Mouse (Mus musculus): Measurements from ENCODE around the gene Dgka. TPM values are rescaled to one million over a fixed set of nuclear protein-coding genes. Genes with fewer than 3 reads are reported as not detected.

The Dgka gene
- total RNA-seq (2021) = 1 to 10 TPM; 4.8 to 6.3 TPM
- long read RNA-seq, experiment 1, partial matches to known transcripts = 1 of 7 reads
- long read RNA-seq, experiment 1, other reads (novel, unspliced or antisense) = 4 of 7 reads
- long read RNA-seq, experiment 2, partial matches to known transcripts = 0 of 8 reads
- long read RNA-seq, experiment 2, other reads (novel, unspliced or antisense) = 5 of 8 reads

GRCm38 (mm10) chr10:128744680-128745601 is at the start of gene Dgka:
Dgka (minus strand) TSS chr10:128744855.
- intact Hi-C loops (cut with DNase I) = loop anchor here (5.0 kb wide), 2 partner anchors 48 to 147 kb away; partner anchors contain the start of genes Gdf11 and Rab5b

GRCm38 (mm10) chr10:128794391-128794790 is 49.7 kb upstream of the Dgka start:
- DNase-seq (ENCODE audit: low spot score in 2 of 2) = no peak
- intact Hi-C loops (cut with DNase I) = no loop called here

More at GRCm38 (mm10) chr10:128744680-128745601, at the start of gene Dgka:
- no peak for DNase-seq (ENCODE audit: low spot score in 2 of 2)

GRCm38 (mm10) chr10:128793258-128793657 is 48.6 kb upstream of the Dgka start:
- intact Hi-C loops (cut with DNase I) = no loop called here
- no peak for DNase-seq (ENCODE audit: low spot score in 2 of 2)

GRCm38 (mm10) chr10:128792041-128792440 is 47.4 kb upstream of the Dgka start:
- DNase-seq (ENCODE audit: low spot score in 2 of 2) = no peak
- intact Hi-C loops (cut with DNase I) = no loop called here

GRCm38 (mm10) chr10:128790398-128791124 is 45.9 kb upstream of the Dgka start, which contains the start of gene Mmp19:
Mmp19 (plus strand) TSS chr10:128790910.
- intact Hi-C loops (cut with DNase I) = no loop called here
- DNase-seq (ENCODE audit: low spot score in 2 of 2) = no peak

GRCm38 (mm10) chr10:128780200-128780599 is 35.5 kb upstream of the Dgka start:
- DNase-seq (ENCODE audit: low spot score in 2 of 2) = no peak
- intact Hi-C loops (cut with DNase I) = no loop called here

GRCm38 (mm10) chr10:128779011-128779795 is 34.5 kb upstream of the Dgka start:
- intact Hi-C loops (cut with DNase I) = no loop called here
- peak in 1 of 2 experiments; percentile 17 for DNase-seq (ENCODE audit: low spot score in 2 of 2)

GRCm38 (mm10) chr10:128778441-128778840 is 33.8 kb upstream of the Dgka start:
- intact Hi-C loops (cut with DNase I) = no loop called here
- DNase-seq (ENCODE audit: low spot score in 2 of 2) = no peak

GRCm38 (mm10) chr10:128773685-128774084 is 29.0 kb upstream of the Dgka start:
- intact Hi-C loops (cut with DNase I) = no loop called here
- DNase-seq (ENCODE audit: low spot score in 2 of 2) = no peak

GRCm38 (mm10) chr10:128772895-128773294 is 28.2 kb upstream of the Dgka start:
- intact Hi-C loops (cut with DNase I) = no loop called here
- DNase-seq (ENCODE audit: low spot score in 2 of 2) = no peak

- intact Hi-C loops (cut with DNase I) = loop anchor here (1.0 to 5.0 kb wide), 2 partner anchors 51 to 57 kb away; partner anchors contain the start of gene Rab5b
- DNase-seq (ENCODE audit: low spot score in 2 of 2) = peak; percentile 74 to 77
Observed at GRCm38 (mm10) chr10:128748252-128748864, 3.7 kb upstream of the Dgka start.

GRCm38 (mm10) chr10:128747646-128748251 is 3.1 kb upstream of the Dgka start, which contains the start of gene Pym1:
Pym1 (plus strand) TSS chr10:128747889.
- DNase-seq (ENCODE audit: low spot score in 2 of 2) = peak; percentile 27 to 38
- intact Hi-C loops (cut with DNase I) = loop anchor here (1.0 to 5.0 kb wide), 2 partner anchors 50 to 58 kb away; partner anchors contain the start of gene Rab5b

GRCm38 (mm10) chr10:128746972-128747645 is 2.5 kb upstream of the Dgka start:
- intact Hi-C loops (cut with DNase I) = loop anchor here (5.0 kb wide), 1 partner anchor 50 kb away; the partner anchor contains the start of gene Rab5b

GRCm38 (mm10) chr10:128745946-128746613 is 1.4 kb upstream of the Dgka start:
- intact Hi-C loops (cut with DNase I) = loop anchor here (5.0 kb wide), 1 partner anchor 49 kb away; the partner anchor contains the start of gene Rab5b
- DNase-seq (ENCODE audit: low spot score in 2 of 2) = no peak

More at GRCm38 (mm10) chr10:128746972-128747645, 2.5 kb upstream of the Dgka start:
- no peak for DNase-seq (ENCODE audit: low spot score in 2 of 2)

- intact Hi-C loops (cut with DNase I) = loop anchor here (5.0 kb wide), 1 partner anchor 148 kb away; the partner anchor contains the start of gene Gdf11
- no peak for DNase-seq (ENCODE audit: low spot score in 2 of 2)
Observed at GRCm38 (mm10) chr10:128744211-128744610, 444 bp downstream of the Dgka start.

- intact Hi-C loops (cut with DNase I) = loop anchor here (5.0 kb wide), 1 partner anchor 149 kb away; the partner anchor contains the start of gene Gdf11
- DNase-seq (ENCODE audit: low spot score in 2 of 2) = peak in 1 of 2 experiments; percentile 27
Observed at GRCm38 (mm10) chr10:128743791-128744191, 864 bp downstream of the Dgka start.

Measured in left cerebral cortex, postnatal 14 days (tissue).